In the genomic region with DNA sequence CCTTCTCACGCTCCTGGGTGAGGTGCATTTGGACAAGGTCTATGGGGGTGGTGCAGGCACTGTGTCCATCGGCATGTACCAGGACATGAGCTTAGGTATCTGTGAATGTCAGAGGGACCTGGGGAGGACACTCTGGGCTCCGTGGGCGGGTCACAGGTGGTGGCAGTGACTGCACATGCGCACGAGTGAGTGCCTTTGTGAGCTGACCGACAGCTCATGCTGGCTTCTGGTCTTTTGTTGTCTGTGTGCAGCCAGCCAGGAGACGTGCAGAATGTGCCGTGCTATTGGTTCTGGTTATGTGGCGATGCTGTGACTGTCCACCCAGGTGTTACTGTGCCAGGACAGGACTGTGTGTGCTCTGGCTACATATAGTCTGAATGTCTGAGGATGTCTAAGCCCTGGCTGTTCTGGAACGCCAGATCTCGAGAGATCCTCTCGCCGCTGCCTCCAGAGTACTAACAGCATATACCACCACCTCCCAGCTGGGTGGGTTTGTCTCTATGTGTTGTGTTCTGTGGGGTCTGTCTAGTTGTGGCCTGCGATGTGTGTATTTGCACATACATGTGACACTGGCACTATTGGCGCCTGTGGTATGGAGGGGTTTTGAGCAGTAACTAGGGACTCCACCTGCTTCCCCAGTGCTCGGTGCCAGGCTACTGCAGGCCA, we compare ENCODE assay signal across 13 mouse cellular contexts. TPM values are rescaled to one million over a fixed set of nuclear protein-coding genes. Genes with fewer than 3 reads are reported as not detected.
A peak's percentile ranks its signal among the peaks of the same experiment; 100 is the strongest.
DNase-seq lines count a peak whose midpoint lies in the region; ATAC-seq and TF ChIP-seq lines count a peak whose summit lies in the region.
"Had no signal": no experiment of that assay in that cellular context is flagged by ENCODE, and none has a peak within 500 bp of the region (broad histone marks: within the 10 kb centered on the region; RNA-seq: fewer than 3 reads in every experiment).

No protein-coding gene starts in this region.

- no peaks in the 10 kb centered on the region for H3K27me3 ChIP-seq in heart, embryonic 11.5 days (ENCODE audit: control insufficient read depth, insufficient read depth, low read length)
- no peaks in the 10 kb centered on the region for H3K27me3 ChIP-seq in embryonic facial prominence, embryonic 11.5 days (ENCODE audit: control insufficient read depth, insufficient read depth, low read length)
- no peaks in the 10 kb centered on the region for H3K27me3 ChIP-seq in hindbrain, embryonic 14.5 days (ENCODE audit: control insufficient read depth, insufficient read depth, low read length)
- H3K27me3 ChIP-seq in neural tube, embryonic 12.5 days (replicated peaks), result no peaks in the 10 kb centered on the region

- DNase-seq in heart, postnatal 10 days, result no peak
- no peak for DNase-seq in embryonic facial prominence, embryonic 11.5 days (ENCODE audit: low spot score)
- peak; percentile 48 for DNase-seq in hindbrain, embryonic 14.5 days (ENCODE audit: low spot score)
- no peak for DNase-seq in gastrocnemius, adult 2 months
- DNase-seq in gastrocnemius, postnatal 36 days, result no peak
- DNase-seq: adrenal gland, adult 8-10 months; cerebellum, adult 18-20 months; gastrocnemius, postnatal 14 days had no signal

- no peaks in the 10 kb centered on the region for H3K9me3 ChIP-seq in heart, embryonic 11.5 days (replicated peaks; ENCODE audit: control insufficient read depth, low read length)
- H3K9me3 ChIP-seq in embryonic facial prominence, embryonic 11.5 days (replicated peaks; ENCODE audit: control insufficient read depth, low read length), result no peaks in the 10 kb centered on the region
- H3K9me3 ChIP-seq in hindbrain, embryonic 14.5 days (ENCODE audit: control insufficient read depth, low read length), result no peaks in the 10 kb centered on the region
- H3K9me3 ChIP-seq in neural tube, embryonic 12.5 days, result no peaks in the 10 kb centered on the region

- no peak overlapping the region for H3K4me3 ChIP-seq in heart, embryonic 11.5 days (ENCODE audit: low read depth, low read length)
- H3K4me3 ChIP-seq in embryonic facial prominence, embryonic 11.5 days (ENCODE audit: low read depth, low read length), result no peak overlapping the region
- no peak overlapping the region for H3K4me3 ChIP-seq in hindbrain, embryonic 14.5 days (replicated peaks; ENCODE audit: low read length)
- H3K4me3 ChIP-seq in neural tube, embryonic 12.5 days, result no peak overlapping the region
- no peak overlapping the region for H3K4me3 ChIP-seq in gastrocnemius, adult 2 months
- H3K4me3 ChIP-seq: myocyte had no signal

- no peak for TF ChIP-seq CTCF in gastrocnemius, adult 2 months (IDR thresholded peaks at IDR 0.05)

- peaks cover 12% of the 10 kb centered on the region; the same call in 1 of the 2 replicates for H3K4me1 ChIP-seq in heart, embryonic 11.5 days (ENCODE audit: control insufficient read depth, insufficient read depth, low read length)
- peaks cover 4% of the 10 kb centered on the region; the same call in 1 of the 2 replicates for H3K4me1 ChIP-seq in embryonic facial prominence, embryonic 11.5 days (ENCODE audit: control insufficient read depth, insufficient read depth, low read length)
- H3K4me1 ChIP-seq in hindbrain, embryonic 14.5 days (replicated peaks; ENCODE audit: control insufficient read depth, insufficient read depth, low read length), result peaks cover 34% of the 10 kb centered on the region
- peaks cover 46% of the 10 kb centered on the region for H3K4me1 ChIP-seq in neural tube, embryonic 12.5 days

- ATAC-seq in heart, embryonic 11.5 days (replicated peaks; ENCODE audit: insufficient number of reproducible peaks, low FRiP score, low TSS enrichment), result no peak
- ATAC-seq in embryonic facial prominence, embryonic 11.5 days (replicated peaks; ENCODE audit: insufficient number of reproducible peaks, low FRiP score, low TSS enrichment, low read depth), result no peak; the same call in 1 of the 2 replicates
- ATAC-seq in hindbrain, embryonic 14.5 days (ENCODE audit: low FRiP score), result peak; percentile 25
- peak; percentile 21 for ATAC-seq in neural tube, embryonic 12.5 days (ENCODE audit: low FRiP score, low read depth)
- ATAC-seq in CD4-positive, CD25-positive, alpha-beta regulatory T cell, adult 4 months, result no peak
- ATAC-seq: lung, postnatal 0 days had no signal

- no peak overlapping the region for H3K4me2 ChIP-seq in heart, embryonic 11.5 days
- H3K4me2 ChIP-seq in embryonic facial prominence, embryonic 11.5 days (ENCODE audit: low read depth, low read length), result no peak overlapping the region
- H3K4me2 ChIP-seq in hindbrain, embryonic 14.5 days (replicated peaks), result peak overlapping the region; percentile 35
- peak overlapping the region; percentile 46 for H3K4me2 ChIP-seq in neural tube, embryonic 12.5 days (replicated peaks)

- WGBS in heart, embryonic 11.5 days (ENCODE audit: insufficient replicate concordance), result 89% methylated on average over 17 of the region's 17 CpGs
- WGBS in embryonic facial prominence, embryonic 11.5 days, result 79% methylated on average over 17 of the region's 17 CpGs
- WGBS in hindbrain, embryonic 14.5 days, result 22% methylated on average over 17 of the region's 17 CpGs
- WGBS in neural tube, embryonic 12.5 days, result 34% methylated on average over 17 of the region's 17 CpGs

- 0 out of 2 replicates have a peak overlapping the region, but pooled peaks have one; percentile 24 for H3K9ac ChIP-seq in heart, embryonic 11.5 days (ENCODE audit: low read depth, low read length)
- no peak overlapping the region for H3K9ac ChIP-seq in embryonic facial prominence, embryonic 11.5 days (replicated peaks; ENCODE audit: low read length)
- H3K9ac ChIP-seq in hindbrain, embryonic 14.5 days, result peak overlapping the region; percentile 49
- 0 out of 2 replicates have a peak overlapping the region, but pooled peaks have one; percentile 44 for H3K9ac ChIP-seq in neural tube, embryonic 12.5 days

- intact Hi-C loops in heart, postnatal 10 days (cut with DNase I), result no loop called here
- intact Hi-C loops in gastrocnemius, adult 2 months (cut with DNase I), result no loop called here
- intact Hi-C loops in gastrocnemius, postnatal 36 days (cut with DNase I), result no loop called here

- H3K27ac ChIP-seq in heart, embryonic 11.5 days (ENCODE audit: low read depth, low read length), result no peak overlapping the region
- peak overlapping the region; percentile 28; the same call in 1 of the 2 replicates for H3K27ac ChIP-seq in embryonic facial prominence, embryonic 11.5 days (replicated peaks; ENCODE audit: low read depth, low read length)
- H3K27ac ChIP-seq in hindbrain, embryonic 14.5 days, result peak overlapping the region; percentile 95
- H3K27ac ChIP-seq in neural tube, embryonic 12.5 days, result peak overlapping the region; percentile 88
- no peak overlapping the region for H3K27ac ChIP-seq in gastrocnemius, adult 2 months

- H3K36me3 ChIP-seq in heart, embryonic 11.5 days (ENCODE audit: control insufficient read depth, insufficient read depth, low read length), result peaks cover 6% of the 10 kb centered on the region
- H3K36me3 ChIP-seq in embryonic facial prominence, embryonic 11.5 days (replicated peaks; ENCODE audit: control insufficient read depth, insufficient read depth, low read depth, low read length), result no peaks in the 10 kb centered on the region; the same call in none of the 2 replicates
- 0 out of 2 replicates have a peak, but pooled peaks cover 6% of the 10 kb centered on the region for H3K36me3 ChIP-seq in hindbrain, embryonic 14.5 days (replicated peaks; ENCODE audit: control insufficient read depth, insufficient read depth)
- H3K36me3 ChIP-seq in neural tube, embryonic 12.5 days, result peaks cover 16% of the 10 kb centered on the region

RNA-seq across cellular contexts. Expression of a gene that starts 11.4 kb away (rescaled TPM):
- 4.5 and 4.7 TPM in 2 replicates for polyA plus RNA-seq in heart, embryonic 11.5 days (2014; fragmentation: Nextera tagmentation; extraction: Ambion mirVana)
- total RNA-seq in heart, postnatal 10 days (2021), result 1 to 10 TPM; 7.0 to 7.4 TPM
- 6.8 and 7.5 TPM in 2 replicates for polyA plus RNA-seq in embryonic facial prominence, embryonic 11.5 days (2014; fragmentation: Nextera tagmentation; extraction: Ambion mirVana)
- polyA plus RNA-seq in hindbrain, embryonic 14.5 days (2014; fragmentation: Nextera tagmentation; extraction: Ambion mirVana), result 5.0 and 5.4 TPM in 2 replicates
- 11.7 and 12.8 TPM in 2 replicates for polyA plus RNA-seq in neural tube, embryonic 12.5 days (2016; fragmentation: Nextera tagmentation; extraction: Ambion mirVana)
- total RNA-seq in gastrocnemius, adult 2 months (2021), result 1 to 10 TPM; 1.7 to 2.0 TPM
- 1 to 10 TPM in 1 of 2 experiments, not detected in 1; 1.4 TPM for polyA plus RNA-seq in CD4-positive, CD25-positive, alpha-beta regulatory T cell, adult 4 months (2017; shearing (Covaris generic))
- total RNA-seq in gastrocnemius, postnatal 36 days (2021), result 1 to 10 TPM; 1.7 to 2.0 TPM

RNA-seq across cellular contexts. Expression of a gene that starts 29.2 kb away (rescaled TPM):
- 34.4 and 41.9 TPM in 2 replicates for polyA plus RNA-seq in heart, embryonic 11.5 days (2014; fragmentation: Nextera tagmentation; extraction: Ambion mirVana)
- total RNA-seq in heart, postnatal 10 days (2021), result 10 to 100 TPM; 33.3 to 34.3 TPM
- polyA plus RNA-seq in embryonic facial prominence, embryonic 11.5 days (2014; fragmentation: Nextera tagmentation; extraction: Ambion mirVana), result 57.0 and 64.9 TPM in 2 replicates
- polyA plus RNA-seq in hindbrain, embryonic 14.5 days (2014; fragmentation: Nextera tagmentation; extraction: Ambion mirVana), result 44.2 and 46.9 TPM in 2 replicates
- 55.0 and 61.2 TPM in 2 replicates for polyA plus RNA-seq in neural tube, embryonic 12.5 days (2016; fragmentation: Nextera tagmentation; extraction: Ambion mirVana)
- total RNA-seq in gastrocnemius, adult 2 months (2021), result 10 to 100 TPM; 13.1 to 16.5 TPM
- 100 to 1,000 TPM in 1 of 2 experiments, 10 to 100 TPM in 1; 83.0 to 153 TPM for polyA plus RNA-seq in CD4-positive, CD25-positive, alpha-beta regulatory T cell, adult 4 months (2017; shearing (Covaris generic))
- total RNA-seq in gastrocnemius, postnatal 36 days (2021), result 10 to 100 TPM; 13.3 to 15.3 TPM

RNA-seq across cellular contexts. Expression of a gene that starts 38.7 kb away (rescaled TPM):
- 246 and 248 TPM in 2 replicates for polyA plus RNA-seq in heart, embryonic 11.5 days (2014; fragmentation: Nextera tagmentation; extraction: Ambion mirVana)
- 10 to 100 TPM; 47.6 to 53.7 TPM for total RNA-seq in heart, postnatal 10 days (2021)
- polyA plus RNA-seq in embryonic facial prominence, embryonic 11.5 days (2014; fragmentation: Nextera tagmentation; extraction: Ambion mirVana), result 409 and 469 TPM in 2 replicates
- polyA plus RNA-seq in hindbrain, embryonic 14.5 days (2014; fragmentation: Nextera tagmentation; extraction: Ambion mirVana), result 164 and 190 TPM in 2 replicates
- polyA plus RNA-seq in neural tube, embryonic 12.5 days (2016; fragmentation: Nextera tagmentation; extraction: Ambion mirVana), result 265 and 278 TPM in 2 replicates
- total RNA-seq in gastrocnemius, adult 2 months (2021), result 1 to 10 TPM; 1.5 to 4.7 TPM
- not detected for polyA plus RNA-seq in CD4-positive, CD25-positive, alpha-beta regulatory T cell, adult 4 months (2017; shearing (Covaris generic))
- 1 to 10 TPM; 6.2 to 7.4 TPM for total RNA-seq in gastrocnemius, postnatal 36 days (2021)

RNA-seq across cellular contexts. Expression of a gene that starts 39.2 kb away (rescaled TPM):
- 0.64 TPM in 1 of 2 replicates, not detected in the other for polyA plus RNA-seq in heart, embryonic 11.5 days (2014; fragmentation: Nextera tagmentation; extraction: Ambion mirVana)
- total RNA-seq in heart, postnatal 10 days (2021), result not detected
- not detected in 2 replicates for polyA plus RNA-seq in embryonic facial prominence, embryonic 11.5 days (2014; fragmentation: Nextera tagmentation; extraction: Ambion mirVana)
- 0.46 and 0.96 TPM in 2 replicates for polyA plus RNA-seq in hindbrain, embryonic 14.5 days (2014; fragmentation: Nextera tagmentation; extraction: Ambion mirVana)
- 0.25 TPM in 1 of 2 replicates, not detected in the other for polyA plus RNA-seq in neural tube, embryonic 12.5 days (2016; fragmentation: Nextera tagmentation; extraction: Ambion mirVana)
- not detected for total RNA-seq in gastrocnemius, adult 2 months (2021)
- 1 to 10 TPM; 1.0 to 1.2 TPM for polyA plus RNA-seq in CD4-positive, CD25-positive, alpha-beta regulatory T cell, adult 4 months (2017; shearing (Covaris generic))
- total RNA-seq in gastrocnemius, postnatal 36 days (2021), result not detected
- total RNA-seq: adrenal gland, adult 8-10 months; gastrocnemius, postnatal 14 days had no signal
- polyA plus RNA-seq: myocyte had no signal

Comparison
In these comparisons a context has a peak if more than half of its experiments do, and no peak if none do; other contexts are left out.
1. ATAC-seq: peak in hindbrain, embryonic 14.5 days (single experiment) and neural tube, embryonic 12.5 days (single experiment); none in heart, embryonic 11.5 days (single experiment), embryonic facial prominence, embryonic 11.5 days (single experiment) and CD4-positive, CD25-positive, alpha-beta regulatory T cell, adult 4 months (single experiment).
2. H3K27ac ChIP-seq: peak in embryonic facial prominence, embryonic 11.5 days (single experiment), hindbrain, embryonic 14.5 days (single experiment) and neural tube, embryonic 12.5 days (single experiment); none in heart, embryonic 11.5 days (single experiment) and gastrocnemius, adult 2 months (single experiment).
3. H3K4me2 ChIP-seq: peak in hindbrain, embryonic 14.5 days (single experiment) and neural tube, embryonic 12.5 days (single experiment); none in heart, embryonic 11.5 days (single experiment) and embryonic facial prominence, embryonic 11.5 days (single experiment).
4. RNA of a gene that starts 38.7 kb away (polyA plus RNA-seq): 409 to 469 TPM in embryonic facial prominence, embryonic 11.5 days, 265 to 278 TPM in neural tube, embryonic 12.5 days, 246 to 248 TPM in heart, embryonic 11.5 days and 164 to 190 TPM in hindbrain, embryonic 14.5 days; not detected in CD4-positive, CD25-positive, alpha-beta regulatory T cell, adult 4 months; every median in the first group is over 100 times any median in the second.